ENCODE assay signal across 8 mouse cellular contexts in genomic region chr4:129987825-129988504, GRCm38 (mm10). TPM values are rescaled to one million over a fixed set of nuclear protein-coding genes. Genes with fewer than 3 reads are reported as not detected.
DNase-seq lines count a peak whose midpoint lies in the region; ATAC-seq lines count a peak whose summit lies in the region.

No protein-coding gene starts in this region.

- H3K4me3 ChIP-seq in brown adipose tissue, adult 24 weeks (ENCODE audit: insufficient read depth, low read depth, low read length): peak overlapping the region; percentile 41
- H3K4me3 ChIP-seq in heart, embryonic 11.5 days (ENCODE audit: low read depth, low read length): peak overlapping the region; percentile 48
- peak overlapping the region; percentile 12; the same call in 1 of the 2 replicates for H3K4me3 ChIP-seq in macrophage (ENCODE audit: inconsistent target)

- H3K27ac ChIP-seq in brown adipose tissue, adult 24 weeks (replicated peaks; ENCODE audit: low read depth, low read length): no peak overlapping the region
- H3K27ac ChIP-seq in heart, embryonic 11.5 days (ENCODE audit: low read depth, low read length): no peak overlapping the region
- no peak overlapping the region for H3K27ac ChIP-seq in macrophage

- WGBS in heart, embryonic 11.5 days (ENCODE audit: insufficient replicate concordance): 1% methylated on average over 53 of the region's 53 CpGs
- 2% methylated on average over 48 of the region's 53 CpGs for WGBS in macrophage (ENCODE audit: missing documents)

- H3K9ac ChIP-seq in heart, embryonic 11.5 days (ENCODE audit: low read depth, low read length): peak overlapping the region; percentile 58; the same call in 1 of the 2 replicates

- H3K27me3 ChIP-seq in heart, embryonic 11.5 days (ENCODE audit: control insufficient read depth, insufficient read depth, low read length): peaks cover 68% of the 10 kb centered on the region

- ATAC-seq in heart, embryonic 11.5 days (replicated peaks; ENCODE audit: insufficient number of reproducible peaks, low FRiP score, low TSS enrichment): no peak

- peak overlapping the region; percentile 93 for H3K4me2 ChIP-seq in heart, embryonic 11.5 days

- no peaks in the 10 kb centered on the region for H3K9me3 ChIP-seq in heart, embryonic 11.5 days (replicated peaks; ENCODE audit: control insufficient read depth, low read length)

- peak; percentile 60 for DNase-seq in ovary, postnatal 36 days (ENCODE audit: low spot score)
- DNase-seq in ovary, postnatal 10 days (ENCODE audit: low spot score): no peak
- peak; percentile 68 for DNase-seq in kidney, postnatal 10 days
- DNase-seq in spleen, postnatal 36 days (ENCODE audit: low spot score in 2 of 2): peak; percentile 44 to 50
- DNase-seq in left cerebral cortex, adult 9 months (ENCODE audit: low spot score in 2 of 2): no peak

- peaks cover 4% of the 10 kb centered on the region; the same call in 1 of the 2 replicates for H3K4me1 ChIP-seq in brown adipose tissue, adult 24 weeks (ENCODE audit: control insufficient read depth, insufficient read depth, insufficient read length, low read length)
- peaks cover 18% of the 10 kb centered on the region for H3K4me1 ChIP-seq in heart, embryonic 11.5 days (ENCODE audit: control insufficient read depth, insufficient read depth, low read length)

- H3K36me3 ChIP-seq in heart, embryonic 11.5 days (ENCODE audit: control insufficient read depth, insufficient read depth, low read length): no peaks in the 10 kb centered on the region
- no peaks in the 10 kb centered on the region for H3K36me3 ChIP-seq in macrophage (ENCODE audit: inconsistent target)

- H3K79me2 ChIP-seq in macrophage (ENCODE audit: inconsistent target): no peaks in the 10 kb centered on the region

RNA-seq across cellular contexts. Expression of gene Adgrb2, which starts 3.3 kb away (rescaled TPM):
- polyA plus RNA-seq in brown adipose tissue, adult 24 weeks (2012; ENCODE audit: insufficient read depth, insufficient read length, missing spikeins): not detected in 2 replicates
- polyA plus RNA-seq in heart, embryonic 11.5 days (2014; fragmentation: Nextera tagmentation; extraction: Ambion mirVana): 2.5 TPM in 2 replicates
- total RNA-seq in macrophage (2018; cell fraction: chromatin; rRNA removed): 1 to 10 TPM in 1 of 26 experiments, under 1 TPM in 1, not detected in 24; 0.71 to 1.1 TPM
- not detected for total RNA-seq in macrophage (2018; cell fraction: cytosol; rRNA removed)
- total RNA-seq in macrophage (2018; cell fraction: nucleus; rRNA removed): not detected
- not detected in 3 replicates for polyA plus RNA-seq in macrophage (2018)

RNA-seq across cellular contexts. Expression of gene Spocd1, which starts 58.9 kb away (rescaled TPM):
- not detected in 2 replicates for polyA plus RNA-seq in brown adipose tissue, adult 24 weeks (2012; ENCODE audit: insufficient read depth, insufficient read length, missing spikeins)
- polyA plus RNA-seq in heart, embryonic 11.5 days (2014; fragmentation: Nextera tagmentation; extraction: Ambion mirVana): 0.34 and 0.38 TPM in 2 replicates
- total RNA-seq in macrophage (2018; cell fraction: chromatin; rRNA removed): not detected
- not detected for total RNA-seq in macrophage (2018; cell fraction: cytosol; rRNA removed)
- not detected for total RNA-seq in macrophage (2018; cell fraction: nucleus; rRNA removed)
- not detected in 3 replicates for polyA plus RNA-seq in macrophage (2018)

RNA-seq across cellular contexts. Expression of gene Col16a1, which starts 59.7 kb away (rescaled TPM):
- polyA plus RNA-seq in brown adipose tissue, adult 24 weeks (2012; ENCODE audit: insufficient read depth, insufficient read length, missing spikeins): 1.2 and 7.8 TPM in 2 replicates
- polyA plus RNA-seq in heart, embryonic 11.5 days (2014; fragmentation: Nextera tagmentation; extraction: Ambion mirVana): 15.4 and 15.9 TPM in 2 replicates
- total RNA-seq in macrophage (2018; cell fraction: chromatin; rRNA removed): 10 to 100 TPM in 1 of 26 experiments, 1 to 10 TPM in 1, under 1 TPM in 4, not detected in 20; 0.17 to 10.5 (median 0.32) TPM
- total RNA-seq in macrophage (2018; cell fraction: cytosol; rRNA removed): under 1 TPM in 1 of 26 experiments, not detected in 25; 0.09 TPM
- total RNA-seq in macrophage (2018; cell fraction: nucleus; rRNA removed): 1 to 10 TPM in 1 of 26 experiments, not detected in 25; 1.9 TPM
- polyA plus RNA-seq in macrophage (2018): 0.33 TPM in 1 of 3 replicates, not detected in the others

Comparison
In these comparisons a context has a peak if more than half of its experiments do, and no peak if none do; other contexts are left out.
1. DNase-seq: peak in ovary, postnatal 36 days (single experiment), kidney, postnatal 10 days (single experiment) and spleen, postnatal 36 days (2 of 2); none in ovary, postnatal 10 days (single experiment) and left cerebral cortex, adult 9 months (0 of 2).
2. Peak in every context shown above with its lines, with median percentiles within 50 percentile points of each other: H3K4me3 ChIP-seq.